Comparison of ENCODE assay signal across 8 mouse cellular contexts in genomic region chr7:19178443-19179092, GRCm38 (mm10). TPM values are rescaled to one million over a fixed set of nuclear protein-coding genes. Genes with fewer than 3 reads are reported as not detected.
A peak's percentile ranks its signal among the peaks of the same experiment; 100 is the strongest.
DNase-seq lines count a peak whose midpoint lies in the region; ATAC-seq lines count a peak whose summit lies in the region.

No protein-coding gene starts in this region.

- H3K4me2 ChIP-seq in embryonic facial prominence, embryonic 13.5 days, result peak overlapping the region; percentile 59
- peak overlapping the region; percentile 56 for H3K4me2 ChIP-seq in heart, embryonic 11.5 days
- peak overlapping the region; percentile 59 for H3K4me2 ChIP-seq in kidney, embryonic 15.5 days
- peak overlapping the region; percentile 47 for H3K4me2 ChIP-seq in stomach, embryonic 15.5 days

- H3K36me3 ChIP-seq in embryonic facial prominence, embryonic 13.5 days, result peaks cover under 1% of the 10 kb centered on the region; the same call in 1 of the 2 replicates
- H3K36me3 ChIP-seq in heart, embryonic 11.5 days (ENCODE audit: control insufficient read depth, insufficient read depth, low read length), result no peaks in the 10 kb centered on the region; the same call in 1 of the 2 replicates
- H3K36me3 ChIP-seq in kidney, embryonic 15.5 days, result peaks cover 2% of the 10 kb centered on the region; the same call in 1 of the 2 replicates
- no peaks in the 10 kb centered on the region for H3K36me3 ChIP-seq in stomach, embryonic 15.5 days

- ATAC-seq in embryonic facial prominence, embryonic 13.5 days (ENCODE audit: insufficient number of reproducible peaks, insufficient read depth, low FRiP score, low TSS enrichment, low read depth), result no peak
- no peak for ATAC-seq in heart, embryonic 11.5 days (replicated peaks; ENCODE audit: insufficient number of reproducible peaks, low FRiP score, low TSS enrichment)
- no peak for ATAC-seq in kidney, embryonic 15.5 days (replicated peaks; ENCODE audit: low FRiP score)
- peak; percentile 57 for ATAC-seq in monocyte, adult 5-6 weeks (replicated peaks; ENCODE audit: insufficient number of reproducible peaks, low FRiP score, low TSS enrichment, poor library complexity, severe bottlenecking)
- no peak for ATAC-seq in stomach, embryonic 15.5 days (ENCODE audit: insufficient read depth, low FRiP score, low read depth)

- H3K27ac ChIP-seq in embryonic facial prominence, embryonic 13.5 days, result no peak overlapping the region
- no peak overlapping the region for H3K27ac ChIP-seq in heart, embryonic 11.5 days (ENCODE audit: low read depth, low read length)
- no peak overlapping the region for H3K27ac ChIP-seq in kidney, embryonic 15.5 days
- no peak overlapping the region for H3K27ac ChIP-seq in stomach, embryonic 15.5 days

- peak overlapping the region; percentile 37 for H3K4me3 ChIP-seq in embryonic facial prominence, embryonic 13.5 days
- peak overlapping the region; percentile 25; the same call in 1 of the 2 replicates for H3K4me3 ChIP-seq in heart, embryonic 11.5 days (ENCODE audit: low read depth, low read length)
- H3K4me3 ChIP-seq in kidney, embryonic 15.5 days (replicated peaks), result peak overlapping the region; percentile 29
- H3K4me3 ChIP-seq in stomach, embryonic 15.5 days (replicated peaks), result peak overlapping the region; percentile 12; the same call in 1 of the 2 replicates

- 0 out of 2 replicates have a peak, but pooled peaks cover 3% of the 10 kb centered on the region for H3K9me3 ChIP-seq in embryonic facial prominence, embryonic 13.5 days
- no peaks in the 10 kb centered on the region for H3K9me3 ChIP-seq in heart, embryonic 11.5 days (replicated peaks; ENCODE audit: control insufficient read depth, low read length)
- H3K9me3 ChIP-seq in kidney, embryonic 15.5 days (replicated peaks), result peaks cover 5% of the 10 kb centered on the region; the same call in 1 of the 2 replicates
- no peaks in the 10 kb centered on the region for H3K9me3 ChIP-seq in stomach, embryonic 15.5 days

- peaks cover 42% of the 10 kb centered on the region for H3K4me1 ChIP-seq in embryonic facial prominence, embryonic 13.5 days
- peaks cover 17% of the 10 kb centered on the region for H3K4me1 ChIP-seq in heart, embryonic 11.5 days (ENCODE audit: control insufficient read depth, insufficient read depth, low read length)
- peaks cover 60% of the 10 kb centered on the region for H3K4me1 ChIP-seq in kidney, embryonic 15.5 days
- H3K4me1 ChIP-seq in stomach, embryonic 15.5 days, result peaks cover 30% of the 10 kb centered on the region

- peak; percentile 72 for DNase-seq in 416B (ENCODE audit: low read depth)
- peak; percentile 86 for DNase-seq in adrenal gland, postnatal 14 days
- DNase-seq in liver, result peak; percentile 81

- no peak overlapping the region for H3K9ac ChIP-seq in embryonic facial prominence, embryonic 13.5 days
- H3K9ac ChIP-seq in heart, embryonic 11.5 days (ENCODE audit: low read depth, low read length), result no peak overlapping the region
- no peak overlapping the region for H3K9ac ChIP-seq in kidney, embryonic 15.5 days
- H3K9ac ChIP-seq in stomach, embryonic 15.5 days, result no peak overlapping the region

- H3K27me3 ChIP-seq in embryonic facial prominence, embryonic 13.5 days, result peaks cover 70% of the 10 kb centered on the region
- H3K27me3 ChIP-seq in heart, embryonic 11.5 days (ENCODE audit: control insufficient read depth, insufficient read depth, low read length), result peaks cover 45% of the 10 kb centered on the region
- H3K27me3 ChIP-seq in kidney, embryonic 15.5 days, result peaks cover 62% of the 10 kb centered on the region
- H3K27me3 ChIP-seq in stomach, embryonic 15.5 days (replicated peaks), result peaks cover 51% of the 10 kb centered on the region

- WGBS in embryonic facial prominence, embryonic 13.5 days, result 4% methylated on average over 27 of the region's 27 CpGs
- WGBS in heart, embryonic 11.5 days (ENCODE audit: insufficient replicate concordance), result 5% methylated on average over 27 of the region's 27 CpGs
- WGBS in kidney, embryonic 15.5 days, result 9% methylated on average over 27 of the region's 27 CpGs
- 6% methylated on average over 27 of the region's 27 CpGs for WGBS in stomach, embryonic 15.5 days

RNA-seq across cellular contexts. Expression of gene Eml2, which starts 2.3 kb away (rescaled TPM):
- total RNA-seq in adrenal gland, postnatal 14 days (2021), result 36.9 and 46.6 TPM in 2 replicates
- 5.1 and 7.2 TPM in 2 replicates for polyA plus RNA-seq in embryonic facial prominence, embryonic 13.5 days (2015; fragmentation: Nextera tagmentation; extraction: Ambion mirVana)
- 5.4 and 6.9 TPM in 2 replicates for polyA plus RNA-seq in heart, embryonic 11.5 days (2014; fragmentation: Nextera tagmentation; extraction: Ambion mirVana)
- polyA plus RNA-seq in kidney, embryonic 15.5 days (2015; fragmentation: Nextera tagmentation; extraction: Ambion mirVana), result 9.5 and 16.8 TPM in 2 replicates
- 9.4 to 12.2 TPM (median 9.9 TPM) in 3 replicates for total RNA-seq in monocyte, adult 5-6 weeks (2017)
- 10.6 and 10.7 TPM in 2 replicates for polyA plus RNA-seq in stomach, embryonic 15.5 days (2015; fragmentation: Nextera tagmentation; extraction: Ambion mirVana)

RNA-seq across cellular contexts. Expression of gene Gipr, which starts 12.6 kb away (rescaled TPM):
- total RNA-seq in adrenal gland, postnatal 14 days (2021), result 0.71 and 0.93 TPM in 2 replicates
- polyA plus RNA-seq in embryonic facial prominence, embryonic 13.5 days (2015; fragmentation: Nextera tagmentation; extraction: Ambion mirVana), result 0.37 and 0.56 TPM in 2 replicates
- 9.0 and 10.8 TPM in 2 replicates for polyA plus RNA-seq in heart, embryonic 11.5 days (2014; fragmentation: Nextera tagmentation; extraction: Ambion mirVana)
- polyA plus RNA-seq in kidney, embryonic 15.5 days (2015; fragmentation: Nextera tagmentation; extraction: Ambion mirVana), result 0.76 and 1.0 TPM in 2 replicates
- not detected in 3 replicates for total RNA-seq in monocyte, adult 5-6 weeks (2017)
- 2.3 and 2.9 TPM in 2 replicates for polyA plus RNA-seq in stomach, embryonic 15.5 days (2015; fragmentation: Nextera tagmentation; extraction: Ambion mirVana)

RNA-seq across cellular contexts. Expression of gene Snrpd2, which starts 29.0 kb away (rescaled TPM):
- 79.1 and 87.8 TPM in 2 replicates for total RNA-seq in adrenal gland, postnatal 14 days (2021)
- 137 and 167 TPM in 2 replicates for polyA plus RNA-seq in embryonic facial prominence, embryonic 13.5 days (2015; fragmentation: Nextera tagmentation; extraction: Ambion mirVana)
- 120 and 125 TPM in 2 replicates for polyA plus RNA-seq in heart, embryonic 11.5 days (2014; fragmentation: Nextera tagmentation; extraction: Ambion mirVana)
- 157 and 162 TPM in 2 replicates for polyA plus RNA-seq in kidney, embryonic 15.5 days (2015; fragmentation: Nextera tagmentation; extraction: Ambion mirVana)
- 27.7 to 42.9 TPM (median 30.8 TPM) in 3 replicates for total RNA-seq in monocyte, adult 5-6 weeks (2017)
- polyA plus RNA-seq in stomach, embryonic 15.5 days (2015; fragmentation: Nextera tagmentation; extraction: Ambion mirVana), result 131 and 141 TPM in 2 replicates

RNA-seq across cellular contexts. Expression of gene Qpctl, which starts 29.5 kb away (rescaled TPM):
- total RNA-seq in adrenal gland, postnatal 14 days (2021), result 13.2 and 15.2 TPM in 2 replicates
- 15.2 and 16.2 TPM in 2 replicates for polyA plus RNA-seq in embryonic facial prominence, embryonic 13.5 days (2015; fragmentation: Nextera tagmentation; extraction: Ambion mirVana)
- 6.4 and 7.6 TPM in 2 replicates for polyA plus RNA-seq in heart, embryonic 11.5 days (2014; fragmentation: Nextera tagmentation; extraction: Ambion mirVana)
- polyA plus RNA-seq in kidney, embryonic 15.5 days (2015; fragmentation: Nextera tagmentation; extraction: Ambion mirVana), result 13.5 and 14.4 TPM in 2 replicates
- total RNA-seq in monocyte, adult 5-6 weeks (2017), result 2.4 to 4.9 TPM (median 3.9 TPM) in 3 replicates
- 13.5 and 14.7 TPM in 2 replicates for polyA plus RNA-seq in stomach, embryonic 15.5 days (2015; fragmentation: Nextera tagmentation; extraction: Ambion mirVana)

RNA-seq across cellular contexts. Expression of gene Gpr4, which starts 33.8 kb away (rescaled TPM):
- 9.7 and 12.4 TPM in 2 replicates for total RNA-seq in adrenal gland, postnatal 14 days (2021)
- polyA plus RNA-seq in embryonic facial prominence, embryonic 13.5 days (2015; fragmentation: Nextera tagmentation; extraction: Ambion mirVana), result 1.6 and 1.9 TPM in 2 replicates
- polyA plus RNA-seq in heart, embryonic 11.5 days (2014; fragmentation: Nextera tagmentation; extraction: Ambion mirVana), result 1.3 and 1.4 TPM in 2 replicates
- polyA plus RNA-seq in kidney, embryonic 15.5 days (2015; fragmentation: Nextera tagmentation; extraction: Ambion mirVana), result 2.7 and 3.3 TPM in 2 replicates
- 0.19 to 0.32 TPM in 2 of 3 replicates, not detected in the other for total RNA-seq in monocyte, adult 5-6 weeks (2017)
- polyA plus RNA-seq in stomach, embryonic 15.5 days (2015; fragmentation: Nextera tagmentation; extraction: Ambion mirVana), result 1.5 and 1.6 TPM in 2 replicates
